9 mouse cellular contexts compared by ENCODE assay signal in genomic region chr5:125159293-125159692, GRCm38 (mm10). TPM values are rescaled to one million over a fixed set of nuclear protein-coding genes. Genes with fewer than 3 reads are reported as not detected.
A peak's percentile ranks its signal among the peaks of the same experiment; 100 is the strongest.
DNase-seq lines count a peak whose midpoint lies in the region; ATAC-seq and TF ChIP-seq lines count a peak whose summit lies in the region.
"Had no signal": no experiment of that assay in that cellular context is flagged by ENCODE, and none has a peak within 500 bp of the region (broad histone marks: within the 10 kb centered on the region; RNA-seq: fewer than 3 reads in every experiment).

No protein-coding gene starts in this region.

- ATAC-seq in hindbrain, embryonic 13.5 days (ENCODE audit: low FRiP score): peak; percentile 64
- ATAC-seq in neural tube, embryonic 12.5 days (ENCODE audit: low FRiP score, low read depth): peak; percentile 74

- H3K4me2 ChIP-seq in hindbrain, embryonic 13.5 days: peak overlapping the region; percentile 41
- peak overlapping the region; percentile 52 for H3K4me2 ChIP-seq in neural tube, embryonic 12.5 days (replicated peaks)

- H3K27me3 ChIP-seq in hindbrain, embryonic 13.5 days: no peaks in the 10 kb centered on the region
- H3K27me3 ChIP-seq in neural tube, embryonic 12.5 days (replicated peaks): no peaks in the 10 kb centered on the region

- H3K27ac ChIP-seq in gastrocnemius, adult 2 months: peak overlapping the region; percentile 93
- peak overlapping the region; percentile 98 for H3K27ac ChIP-seq in hindbrain, embryonic 13.5 days
- H3K27ac ChIP-seq in neural tube, embryonic 12.5 days: peak overlapping the region; percentile 89

- H3K4me1 ChIP-seq in hindbrain, embryonic 13.5 days (replicated peaks): peaks cover 98% of the 10 kb centered on the region
- H3K4me1 ChIP-seq in neural tube, embryonic 12.5 days: peaks cover 97% of the 10 kb centered on the region

- no peaks in the 10 kb centered on the region for H3K36me3 ChIP-seq in hindbrain, embryonic 13.5 days
- peaks cover 2% of the 10 kb centered on the region; the same call in 1 of the 2 replicates for H3K36me3 ChIP-seq in neural tube, embryonic 12.5 days
- H3K36me3 ChIP-seq: G1E had no signal

- DNase-seq in left cerebral cortex, postnatal 14 days (ENCODE audit: low spot score in 2 of 2): peak; percentile 63 to 67
- DNase-seq in left cerebral cortex, adult 8-10 months (ENCODE audit: low spot score in 2 of 2): no peak
- DNase-seq in cerebellum, adult 9-11 months: peak; percentile 99
- peak; percentile 94 for DNase-seq in gastrocnemius, adult 2 months
- DNase-seq in liver: peak; percentile 70
- DNase-seq in spleen, postnatal 10 days (ENCODE audit: low spot score in 2 of 2): no peak

- 4% methylated on average over 12 of the region's 12 CpGs for WGBS in hindbrain, embryonic 13.5 days
- WGBS in neural tube, embryonic 12.5 days: 1% methylated on average over 12 of the region's 12 CpGs

- H3K9ac ChIP-seq in hindbrain, embryonic 13.5 days: peak overlapping the region; percentile 63
- peak overlapping the region; percentile 52; the same call in 1 of the 2 replicates for H3K9ac ChIP-seq in neural tube, embryonic 12.5 days

- intact Hi-C loops in left cerebral cortex, postnatal 14 days (cut with DNase I): no loop called here
- intact Hi-C loops in gastrocnemius, adult 2 months (cut with DNase I): loop anchor here (2.0 kb wide), 1 partner anchor 16 kb away; no protein-coding TSS in a partner anchor

- peak overlapping the region; percentile 65 for H3K4me3 ChIP-seq in gastrocnemius, adult 2 months
- no peak overlapping the region for H3K4me3 ChIP-seq in hindbrain, embryonic 13.5 days
- H3K4me3 ChIP-seq in neural tube, embryonic 12.5 days: no peak overlapping the region

- no peak for TF ChIP-seq CTCF in gastrocnemius, adult 2 months (IDR thresholded peaks at IDR 0.05)

- H3K9me3 ChIP-seq in hindbrain, embryonic 13.5 days: no peaks in the 10 kb centered on the region
- no peaks in the 10 kb centered on the region for H3K9me3 ChIP-seq in neural tube, embryonic 12.5 days

RNA-seq across cellular contexts. Expression of gene Ncor2, which starts 19.7 kb away (rescaled TPM):
- 100 to 1,000 TPM; 171 to 175 TPM for total RNA-seq in left cerebral cortex, postnatal 14 days (2021)
- total RNA-seq in left cerebral cortex, adult 8-10 months (2022): 100 to 1,000 TPM; 171 to 184 (median 179) TPM
- total RNA-seq in gastrocnemius, adult 2 months (2021): 100 to 1,000 TPM; 123 to 153 TPM
- polyA plus RNA-seq in hindbrain, embryonic 13.5 days (2015; fragmentation: Nextera tagmentation; extraction: Ambion mirVana): 24.8 and 25.1 TPM in 2 replicates
- polyA plus RNA-seq in neural tube, embryonic 12.5 days (2016; fragmentation: Nextera tagmentation; extraction: Ambion mirVana): 36.0 and 36.9 TPM in 2 replicates
- total RNA-seq: G1E had no signal

Comparison
In these comparisons a context has a peak if more than half of its experiments do, and no peak if none do; other contexts are left out.
1. DNase-seq: peak in left cerebral cortex, postnatal 14 days (2 of 2), cerebellum, adult 9-11 months (single experiment), gastrocnemius, adult 2 months (single experiment) and liver (single experiment); none in left cerebral cortex, adult 8-10 months (0 of 2) and spleen, postnatal 10 days (0 of 2).
2. Peak in every context shown above with its lines, with median percentiles within 50 percentile points of each other: H3K27ac ChIP-seq.